Mouse (Mus musculus) layer of hippocampus, postnatal 10 days (tissue): Measurements from ENCODE around the gene Kcnq5. TPM values are rescaled to one million over a fixed set of nuclear protein-coding genes. Genes with fewer than 3 reads are reported as not detected.

Experiments
- DNase-seq, 2 experiments: peaks; one replicate each; pipeline ENCODE4 v3.0.0; 2021; ENCODE audit warnings: low spot score in 2 of 2
- long read RNA-seq: library from polyadenylated mRNA; stranded (forward); transcript quantifications from one replicate; pipeline ENCODE4 v2.0.0, GENCODE M21; 2023
- total RNA-seq, 2 experiments: library from RNA; stranded (reverse); gene quantifications; 2 replicates each; pipeline ENCODE4 v1.2.3; 2021

The Kcnq5 gene
- total RNA-seq, result 10 to 100 TPM; 61.8 to 65.3 TPM
- long read RNA-seq, partial matches to known transcripts, result 0 of 11 reads
- long read RNA-seq, other reads (novel, unspliced or antisense), result 11 of 11 reads

DNA sequence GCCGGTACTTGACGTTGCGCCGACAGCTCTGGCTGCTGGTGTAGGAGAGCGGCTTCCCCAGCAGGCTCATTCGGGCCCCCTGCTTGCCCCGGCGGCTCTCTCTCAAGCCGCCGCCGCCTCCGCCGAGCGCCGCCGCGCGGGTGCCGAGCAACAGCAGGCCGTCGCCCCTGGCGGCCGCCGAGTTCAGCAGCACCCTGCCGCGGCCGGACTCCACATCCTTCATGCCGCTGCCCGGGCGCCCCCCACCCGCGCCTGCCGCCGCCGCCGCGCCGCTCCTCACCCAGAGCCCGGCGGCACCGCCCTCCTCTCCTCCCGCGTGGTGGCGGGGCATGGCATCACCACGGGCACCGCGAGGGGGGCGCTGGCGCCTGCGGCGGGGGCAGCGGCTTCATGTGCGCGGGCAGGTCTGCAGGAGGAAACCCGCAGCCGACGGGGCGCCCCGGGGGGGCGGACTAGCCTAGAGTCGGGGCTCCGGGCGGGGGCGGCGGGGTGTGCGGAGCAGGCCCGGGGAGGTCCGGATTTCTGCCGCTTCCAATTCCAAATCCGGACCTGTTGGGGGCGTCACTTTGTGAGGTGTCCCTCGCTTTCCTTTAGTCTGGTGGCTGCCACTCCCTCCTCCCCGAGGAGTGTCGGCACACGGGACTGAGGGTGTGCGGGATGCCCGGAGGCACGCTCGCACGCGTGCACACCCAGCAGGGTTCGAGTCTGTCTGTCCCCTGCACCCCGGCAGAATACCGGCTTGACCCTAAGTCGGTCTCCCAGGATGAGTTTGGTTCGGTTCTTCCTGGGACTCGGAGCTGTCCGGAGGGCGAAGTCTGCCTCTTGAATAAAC is at the start of gene Kcnq5:
Kcnq5 (minus strand) TSS at position 692 of the 832 bp plus-strand sequence.
- peak; percentile 69 to 81 for DNase-seq

DNA sequence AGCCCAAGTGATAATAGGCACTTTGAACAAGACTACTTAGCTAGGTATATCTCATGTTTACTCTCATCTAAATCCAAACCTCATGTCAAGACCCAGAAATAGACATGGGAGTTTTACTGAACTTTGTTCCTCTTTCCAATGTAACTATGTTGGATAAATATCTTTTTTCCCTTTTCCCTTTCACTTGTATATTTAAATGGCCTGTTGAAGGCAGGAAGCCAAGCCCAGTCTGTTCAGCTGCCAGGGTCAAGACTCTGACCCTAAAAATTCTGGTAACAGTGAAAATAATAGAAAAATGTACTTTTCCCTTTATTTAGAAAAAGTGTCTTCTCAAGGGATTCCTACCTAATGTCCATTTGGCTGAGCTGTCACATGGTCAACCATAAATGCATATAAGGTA is 18.0 kb upstream of the Kcnq5 start:
- DNase-seq, result no peak

GRCm38 (mm10) chr1:21979292-21979691 is 17.6 kb upstream of the Kcnq5 start:
- DNase-seq, result no peak

DNA sequence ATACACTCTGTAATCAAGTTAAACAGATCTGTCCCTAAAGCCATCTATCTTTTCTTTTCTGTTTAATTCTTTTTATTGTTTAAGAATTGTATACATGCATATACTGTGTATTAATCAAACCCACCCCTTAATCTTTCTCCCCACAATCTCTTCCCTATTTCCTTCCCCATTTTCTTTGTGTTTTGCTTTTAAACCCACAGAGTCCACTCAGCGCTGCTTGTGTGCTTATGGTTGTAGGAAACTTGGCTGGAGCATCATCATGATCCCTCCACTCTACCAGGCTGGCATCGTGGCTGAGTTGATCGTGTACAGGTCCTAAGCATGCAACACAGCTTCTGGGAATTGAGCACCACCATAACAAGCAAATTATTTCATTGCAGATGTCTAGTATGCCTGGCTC is 12.3 kb upstream of the Kcnq5 start:
- DNase-seq, result no peak

DNA sequence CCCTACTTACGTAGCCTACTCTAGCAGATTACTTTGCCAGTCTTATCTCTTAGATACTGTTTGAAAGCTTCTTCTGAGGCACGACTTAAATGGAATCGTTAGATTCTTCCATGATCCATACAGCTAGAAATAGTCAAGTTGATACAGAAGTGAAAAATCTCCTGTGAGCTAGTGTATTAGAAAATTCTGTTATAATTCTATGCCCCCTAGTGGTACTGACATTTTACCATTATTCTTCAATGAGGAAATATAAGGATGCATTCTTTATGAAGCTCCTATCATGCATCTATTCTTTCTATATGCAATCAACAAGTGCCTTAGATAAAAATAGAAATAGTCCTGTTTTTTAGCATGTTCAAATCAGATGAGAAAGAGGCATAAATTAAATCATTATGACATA is 5.4 kb upstream of the Kcnq5 start:
- DNase-seq, result no peak

- no peak for DNase-seq
These were observed 1.4 kb upstream of the Kcnq5 start for GRCm38 (mm10) chr1:21962896-21963864.

DNA sequence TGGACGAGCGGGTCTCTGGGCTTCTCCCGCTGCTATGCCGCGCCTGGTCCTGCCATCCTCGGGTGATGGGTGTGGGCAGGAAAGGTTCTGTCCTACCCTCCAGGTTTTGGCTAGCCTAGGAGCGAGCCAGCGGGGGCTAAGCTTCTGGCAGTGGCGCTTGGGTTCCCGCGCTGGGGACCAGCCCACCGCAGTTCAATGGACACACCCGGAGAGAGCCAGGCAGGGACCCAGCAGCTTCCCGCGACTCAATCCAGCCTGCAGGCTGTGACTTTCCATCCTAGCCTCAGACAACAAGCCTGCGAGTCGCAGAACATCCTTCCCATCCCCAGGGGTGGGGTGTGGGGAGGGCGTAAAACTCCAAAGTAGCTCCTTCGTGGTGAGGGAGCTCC is 335 bp upstream of the Kcnq5 start:
- peak; percentile 39 to 45 for DNase-seq

DNA sequence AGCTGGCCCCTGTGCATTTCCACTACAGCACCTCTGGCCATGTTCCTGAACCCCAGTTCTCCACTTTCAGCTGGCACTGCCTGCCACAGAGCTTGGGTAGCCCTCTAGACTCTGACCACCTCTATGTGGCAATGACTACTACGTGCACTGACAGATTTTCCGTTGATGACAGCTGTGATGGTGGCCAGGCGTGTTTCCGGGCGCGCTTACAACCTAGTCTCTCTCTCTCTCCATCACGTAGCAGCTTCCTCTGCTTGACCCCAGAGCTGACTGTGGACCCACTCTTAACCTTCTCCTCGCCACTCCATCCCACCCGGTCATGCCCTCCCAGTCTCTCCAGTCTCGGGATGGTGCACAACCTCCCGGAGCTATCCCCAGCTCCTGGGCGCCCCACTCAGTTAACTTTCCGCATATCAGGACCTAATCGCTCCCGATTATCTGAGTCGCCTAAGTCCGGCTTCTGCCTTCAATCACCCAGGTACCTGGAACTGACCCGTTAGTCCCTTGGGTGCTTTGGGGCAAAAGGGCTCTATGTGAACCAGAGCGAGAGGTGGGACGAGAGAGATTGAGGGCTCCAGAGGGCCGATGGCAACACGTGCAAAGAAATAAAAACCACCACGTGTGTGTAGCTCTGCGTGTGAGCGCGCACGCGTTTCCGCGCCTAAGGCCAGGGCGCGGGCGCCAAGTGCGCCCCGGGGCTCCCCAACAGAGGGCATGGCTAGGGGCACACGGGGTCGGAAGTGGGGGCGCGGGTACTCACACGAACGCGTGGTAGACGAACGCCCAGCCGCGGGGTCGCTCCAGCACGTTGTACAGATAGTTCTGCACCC is 1.1 kb downstream of the Kcnq5 start:
- DNase-seq, result peak; percentile 50 to 66

DNA sequence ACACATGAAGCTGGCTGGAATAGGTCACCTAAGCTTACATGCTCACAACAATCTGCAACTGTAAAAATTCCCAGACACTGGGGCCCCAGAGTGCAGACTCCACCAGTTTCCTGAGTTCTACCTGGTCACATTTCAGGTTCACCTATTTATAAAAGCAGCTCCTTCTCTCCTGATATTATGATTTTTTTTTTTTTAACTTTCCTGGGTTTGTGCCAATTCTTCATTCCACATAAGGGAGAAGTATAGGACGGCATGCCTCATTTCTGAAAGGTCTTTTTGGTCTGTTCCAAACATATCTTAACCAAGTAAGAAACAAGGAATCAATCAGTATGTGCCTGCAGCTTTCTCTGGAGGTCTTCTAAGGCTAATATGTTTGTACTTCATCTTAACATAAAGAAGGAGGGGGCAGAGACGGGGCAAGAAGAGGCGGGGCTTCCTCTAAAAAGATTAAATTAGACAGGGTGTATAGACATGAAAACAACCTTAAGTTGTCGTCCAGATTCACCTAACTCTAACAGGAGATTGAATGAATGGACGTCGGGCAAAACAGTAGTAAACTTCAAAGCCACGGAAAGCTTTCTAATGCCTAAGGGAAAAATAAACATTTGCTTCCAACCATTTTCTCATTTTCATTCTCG is 2.0 kb downstream of the Kcnq5 start:
- no peak for DNase-seq

DNA sequence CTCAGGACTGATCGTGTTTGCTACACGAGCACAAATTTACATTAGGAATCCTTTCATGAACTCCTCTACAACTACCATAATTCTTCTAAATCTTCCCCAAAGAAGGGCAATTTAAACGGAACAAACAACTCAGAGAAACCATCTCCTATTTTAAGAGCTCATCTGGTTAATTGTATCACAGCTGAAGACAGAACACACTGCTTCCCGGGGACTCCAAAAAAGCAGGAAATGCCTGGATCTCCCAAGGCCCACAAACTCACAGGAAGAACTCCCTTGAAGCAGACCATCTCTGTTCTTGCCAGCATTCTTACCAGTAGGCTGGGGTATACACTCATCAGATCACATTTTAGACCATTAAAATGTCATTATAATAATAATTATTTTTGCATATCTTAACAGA is 3.7 kb downstream of the Kcnq5 start:
- no peak for DNase-seq

GRCm38 (mm10) chr1:21940831-21941230 is 20.9 kb downstream of the Kcnq5 start:
- no peak for DNase-seq

DNA sequence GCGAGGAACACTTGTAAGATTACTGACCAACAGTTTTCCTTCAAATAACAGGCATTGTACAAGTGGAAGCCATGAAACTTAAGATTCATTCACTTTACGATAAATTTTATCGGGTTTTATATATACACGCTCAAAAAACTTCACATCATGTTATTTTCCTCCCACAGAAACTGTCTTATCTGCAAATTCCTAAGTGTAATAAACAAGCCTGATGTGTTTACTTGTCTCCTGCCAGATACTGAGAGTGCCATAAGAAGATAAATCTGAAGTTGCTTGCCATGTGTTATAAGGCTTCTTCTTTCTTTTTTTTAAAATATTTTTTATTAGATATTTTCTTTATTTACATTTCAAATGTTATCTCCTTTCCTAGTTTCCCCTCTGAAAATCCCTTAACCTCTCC is 34.6 kb downstream of the Kcnq5 start:
- no peak for DNase-seq

DNA sequence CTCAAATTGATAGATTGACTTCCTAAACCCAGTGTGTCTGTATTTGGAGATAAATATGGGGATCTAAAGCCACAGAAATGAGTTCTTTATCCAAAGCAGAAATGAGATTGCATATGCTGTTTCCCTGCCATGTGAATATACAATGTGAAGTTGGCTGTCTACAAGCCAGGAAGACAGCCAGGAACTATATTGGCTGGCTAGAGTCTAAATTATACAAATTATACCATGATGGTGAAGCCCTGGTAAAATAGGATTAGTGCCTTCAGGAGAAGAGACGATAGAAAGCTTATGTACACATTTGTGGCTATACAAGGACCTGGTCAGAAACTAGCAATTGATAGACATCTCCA is 38.5 kb downstream of the Kcnq5 start:
- no peak for DNase-seq

GRCm38 (mm10) chr1:21922578-21923292 is 39.0 kb downstream of the Kcnq5 start:
- no peak for DNase-seq

DNA sequence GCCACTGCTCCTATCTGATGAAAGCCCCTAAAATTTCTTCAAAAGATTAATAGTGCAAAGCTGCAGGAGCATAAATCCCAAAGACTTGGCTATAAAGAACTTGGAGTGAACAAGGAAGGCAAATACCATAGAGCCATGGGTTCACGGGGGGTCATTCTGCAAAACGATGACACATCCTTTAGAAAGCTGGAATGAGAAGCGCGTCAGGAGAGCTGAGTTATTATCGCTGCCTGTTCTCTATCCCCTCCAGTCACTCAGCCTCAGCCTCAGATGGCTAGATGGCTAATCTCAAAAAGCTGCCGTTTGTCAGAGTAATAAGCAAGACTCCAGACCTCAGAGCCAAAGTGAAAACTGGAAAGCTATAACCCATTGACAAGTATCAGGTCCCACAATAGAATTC is 42.5 kb downstream of the Kcnq5 start:
- DNase-seq, result no peak

DNA sequence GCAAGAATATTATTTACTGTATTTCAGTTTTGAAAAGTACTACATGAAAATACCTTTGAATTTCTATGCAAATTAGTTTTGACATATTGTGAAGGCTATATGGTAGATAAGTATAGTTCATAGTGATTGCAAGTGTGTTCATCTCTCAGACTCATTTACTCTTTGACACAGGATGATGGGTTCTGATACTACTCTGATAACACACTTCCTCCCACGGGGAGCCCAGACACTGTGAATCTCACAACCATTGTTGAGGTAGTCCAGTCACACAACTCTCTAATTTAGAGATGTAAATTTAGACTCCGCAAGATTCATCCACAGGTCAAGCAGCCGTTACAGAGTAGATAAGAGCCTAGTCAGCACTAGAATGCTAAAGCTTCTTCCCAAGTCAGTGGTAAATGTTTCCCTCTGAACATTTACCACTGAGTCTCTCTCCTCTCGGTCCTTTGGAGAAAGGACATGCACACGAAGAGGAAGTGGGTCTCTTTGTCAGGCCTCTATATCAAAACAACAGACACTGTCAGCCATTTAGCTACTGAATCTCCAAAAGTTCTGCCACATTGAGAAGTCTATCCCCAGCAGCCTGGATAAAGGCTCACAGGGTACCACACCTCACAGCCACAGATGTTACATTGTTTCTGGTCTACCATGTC is 65.5 kb downstream of the Kcnq5 start:
- no peak for DNase-seq

- DNase-seq, result no peak
These were observed 78.0 kb downstream of the Kcnq5 start for GRCm38 (mm10) chr1:21883747-21884146.

- DNase-seq, result no peak
These were observed 90.9 kb downstream of the Kcnq5 start for GRCm38 (mm10) chr1:21870889-21871288.

- peak; percentile 19 to 32 for DNase-seq
These were observed 93.3 kb downstream of the Kcnq5 start for GRCm38 (mm10) chr1:21868484-21868883.
